18 mouse cellular contexts compared by ENCODE assay signal in genomic region chr9:31587671-31588070, GRCm38 (mm10).
"Had no signal": no experiment of that assay in that cellular context is flagged by ENCODE, and none has a peak within 500 bp of the region (broad histone marks: within the 10 kb centered on the region; RNA-seq: fewer than 3 reads in every experiment).

No protein-coding gene starts in this region.

- H3K27ac ChIP-seq: midbrain, embryonic 10.5 days; midbrain, embryonic 12.5 days; neural tube, embryonic 13.5 days; neural tube, embryonic 15.5 days had no signal

- H3K9ac ChIP-seq: lung, embryonic 14.5 days; midbrain, embryonic 12.5 days; neural tube, embryonic 13.5 days; neural tube, embryonic 15.5 days had no signal

- H3K9me3 ChIP-seq: midbrain, embryonic 10.5 days; midbrain, embryonic 12.5 days; neural tube, embryonic 13.5 days; neural tube, embryonic 15.5 days had no signal

- DNase-seq: lung, embryonic 14.5 days; lung, postnatal 10 days; lung, postnatal 4 days; midbrain, embryonic 14.5 days; retina, postnatal 1 day; right cerebral cortex, adult 18-20 months; right cerebral cortex, postnatal 25 days; right cerebral cortex, postnatal 4 days; spleen, adult 18-20 months; thymus, adult 18-20 months; thymus, postnatal 14 days; thymus, postnatal 36 days had no signal

- ATAC-seq: midbrain, embryonic 16.5 days had no signal

- H3K4me1 ChIP-seq: midbrain, embryonic 10.5 days; midbrain, embryonic 12.5 days; neural tube, embryonic 13.5 days; neural tube, embryonic 15.5 days had no signal

- H3K36me3 ChIP-seq: midbrain, embryonic 10.5 days; midbrain, embryonic 12.5 days; neural tube, embryonic 13.5 days; neural tube, embryonic 15.5 days had no signal

- H3K4me3 ChIP-seq: midbrain, embryonic 10.5 days; midbrain, embryonic 12.5 days; myocyte; neural tube, embryonic 13.5 days; neural tube, embryonic 15.5 days had no signal

- H3K4me2 ChIP-seq: lung, embryonic 14.5 days; midbrain, embryonic 12.5 days; neural tube, embryonic 13.5 days; neural tube, embryonic 15.5 days had no signal

- H3K27me3 ChIP-seq: midbrain, embryonic 12.5 days; neural tube, embryonic 13.5 days; neural tube, embryonic 15.5 days had no signal
